Mouse (Mus musculus) frontal cortex, postnatal 36 days (tissue): ENCODE data around the gene Tfpi.

Experiments
- DNase-seq, 2 experiments: peaks; one replicate each; pipeline ENCODE4 v3.0.0; 2022; ENCODE audit warnings: low spot score in 2 of 2

Tfpi gene

GRCm38 (mm10) chr2:84473941-84474530 is 2.5 kb downstream of the Tfpi start:
- DNase-seq, result no peak

- no peak for DNase-seq
These were observed 9.2 kb downstream of the Tfpi start for GRCm38 (mm10) chr2:84467391-84467790.

GRCm38 (mm10) chr2:84464956-84465355 is 11.6 kb downstream of the Tfpi start:
- no peak for DNase-seq

- DNase-seq, result peak in 1 of 2 experiments; percentile 38
These were observed 14.2 kb downstream of the Tfpi start for GRCm38 (mm10) chr2:84462411-84462810.

GRCm38 (mm10) chr2:84459651-84460177 is 16.9 kb downstream of the Tfpi start:
- no peak for DNase-seq

GRCm38 (mm10) chr2:84457221-84457620 is 19.4 kb downstream of the Tfpi start:
- DNase-seq, result no peak

- DNase-seq, result peak in 1 of 2 experiments; percentile 79
These were observed 21.3 kb downstream of the Tfpi start for GRCm38 (mm10) chr2:84455236-84455799.

- DNase-seq, result peak in 1 of 2 experiments; percentile 13
These were observed 21.9 kb downstream of the Tfpi start for GRCm38 (mm10) chr2:84454551-84455235.

- peak in 1 of 2 experiments; percentile 59 for DNase-seq
These were observed 22.5 kb downstream of the Tfpi start for GRCm38 (mm10) chr2:84454051-84454450.

- no peak for DNase-seq
These were observed 31.1 kb downstream of the Tfpi start for GRCm38 (mm10) chr2:84445499-84445898.

- no peak for DNase-seq
These were observed 34.6 kb downstream of the Tfpi start for GRCm38 (mm10) chr2:84441940-84442339.

- peak in 1 of 2 experiments; percentile 62 for DNase-seq
These were observed 46.9 kb downstream of the Tfpi start for GRCm38 (mm10) chr2:84429724-84430123.

- no peak for DNase-seq
These were observed 47.7 kb downstream of the Tfpi start for GRCm38 (mm10) chr2:84428836-84429235.

GRCm38 (mm10) chr2:84426531-84426930 is 50.0 kb downstream of the Tfpi start:
- DNase-seq, result no peak

- peak; percentile 29 to 43 for DNase-seq
These were observed 51.4 kb downstream of the Tfpi start, which contains the start of gene Calcrl for GRCm38 (mm10) chr2:84425138-84425537. Gene Calcrl, minus strand, starts transcription at chr2:84425411.

- no peak for DNase-seq
These were observed 60.1 kb downstream of the Tfpi start for GRCm38 (mm10) chr2:84416501-84416900.

- no peak for DNase-seq
These were observed 66.6 kb downstream of the Tfpi start for GRCm38 (mm10) chr2:84409796-84410592.

- DNase-seq, result no peak
These were observed 71.7 kb downstream of the Tfpi start for GRCm38 (mm10) chr2:84404834-84405233.

- DNase-seq, result no peak
These were observed 73.9 kb downstream of the Tfpi start for GRCm38 (mm10) chr2:84402713-84403112.

GRCm38 (mm10) chr2:84396557-84396956 is 80.0 kb downstream of the Tfpi start:
- no peak for DNase-seq

GRCm38 (mm10) chr2:84393236-84393635 is 83.3 kb downstream of the Tfpi start:
- no peak for DNase-seq

- DNase-seq, result no peak
These were observed 87.5 kb downstream of the Tfpi start for GRCm38 (mm10) chr2:84389075-84389474.
